Mouse (Mus musculus) liver, embryonic 13.5 days (tissue): Measurements from ENCODE around the gene Zfp800. TPM values are rescaled to one million over a fixed set of nuclear protein-coding genes. Genes with fewer than 3 reads are reported as not detected.

ENCODE experiments used
- ATAC-seq: fragments of 200-750 bp; cut with Nextera tagmentation; 2 replicates; pipeline ENCODE4 v1.8.0; 2017; ENCODE audit warnings: low read depth, mild to moderate bottlenecking, moderate number of reproducible peaks, moderate library complexity
- DNase-seq: peaks from one replicate; pipeline ENCODE4 v3.0.0; 2022
- H3K27ac ChIP-seq: fragments of 300-500 bp; sonication (generic); 2 replicates; pipeline ENCODE4 v1.5.1; 2015; ENCODE audit warnings: moderate library complexity, mild to moderate bottlenecking, inconsistent platforms
- H3K27me3 ChIP-seq: fragments of 300-500 bp; sonication (generic); 2 replicates; pipeline ENCODE4 v1.6.1; 2015; ENCODE audit warnings: mild to moderate bottlenecking, inconsistent platforms
- H3K36me3 ChIP-seq: fragments of 300-500 bp; sonication (generic); 2 replicates; pipeline ENCODE4 v1.6.1; 2015; ENCODE audit warnings: mild to moderate bottlenecking, inconsistent platforms
- H3K4me1 ChIP-seq: fragments of 300-500 bp; sonication (generic); replicated peaks from 2 replicates; pipeline ENCODE4 v1.6.1; 2015; ENCODE audit warnings: inconsistent platforms
- H3K4me2 ChIP-seq: fragments of 300-500 bp; sonication (generic); 2 replicates; pipeline ENCODE4 v1.6.1; 2015; ENCODE audit warnings: inconsistent platforms, mild to moderate bottlenecking, moderate library complexity
- H3K4me3 ChIP-seq: fragments of 300-500 bp; sonication (generic); replicated peaks from 2 replicates; pipeline ENCODE4 v1.5.1; 2015; ENCODE audit warnings: mild to moderate bottlenecking, inconsistent platforms
- H3K9ac ChIP-seq: fragments of 300-500 bp; sonication (generic); 2 replicates; pipeline ENCODE4 v1.6.1; 2015; ENCODE audit warnings: mild to moderate bottlenecking, inconsistent platforms
- H3K9me3 ChIP-seq: fragments of 300-500 bp; sonication (generic); replicated peaks from 2 replicates; pipeline ENCODE4 v1.6.1; 2016; ENCODE audit warnings: inconsistent platforms
- WGBS: fragments of 180-500 bp; shearing (Covaris S2); methylation state at CpG from one replicate; pipeline ENCODE4 v1.1.7; 2015; ENCODE audit not compliant: insufficient replicate concordance; 5-methylcytosine and 5-hydroxymethylcytosine counted together
- polyA plus RNA-seq: library from polyadenylated mRNA; unstranded; fragments of >200 nt; fragmentation: Nextera tagmentation; extraction: Ambion mirVana; gene quantifications from 2 replicates; pipeline ENCODE4 v1.2.1, GENCODE M21; 2015

Gene Zfp800
- polyA plus RNA-seq, 1 experiment from 2014 or later = 33.3 TPM

- no peaks in the 10 kb centered on the region for H3K36me3 ChIP-seq
- no peak overlapping the region for H3K27ac ChIP-seq
- ATAC-seq (no peak), DNase-seq (no peak)
- no peaks in the 10 kb centered on the region for H3K4me1 ChIP-seq
- no peaks in the 10 kb centered on the region for H3K9me3 ChIP-seq
- 36% methylated on average over 2 of the region's 2 CpGs for WGBS
- no peak overlapping the region for H3K9ac ChIP-seq
- H3K27me3 ChIP-seq = no peaks in the 10 kb centered on the region
- no peak overlapping the region for H3K4me3 ChIP-seq
- no peak overlapping the region for H3K4me2 ChIP-seq
Observed at GRCm38 (mm10) chr6:28306702-28307101, 91.1 kb downstream of the Zfp800 start.

GRCm38 (mm10) chr6:28296306-28296705 is 101.5 kb downstream of the Zfp800 start:
- Histone ChIP-seq H3K36me3 (no peaks in the 10 kb centered on the region), H3K9ac (no peak overlapping the region), H3K27me3 (peaks cover 13% of the 10 kb centered on the region; the same call in 1 of the 2 replicates), H3K9me3 (no peaks in the 10 kb centered on the region), H3K4me3 (no peak overlapping the region), H3K27ac (no peak overlapping the region), H3K4me2 (no peak overlapping the region), H3K4me1 (no peaks in the 10 kb centered on the region)
- 22% methylated on average over 8 of the region's 8 CpGs for WGBS
- DNase-seq = no peak
- ATAC-seq = no peak

GRCm38 (mm10) chr6:28295581-28295980 is 102.2 kb downstream of the Zfp800 start:
- no peaks in the 10 kb centered on the region for H3K4me1 ChIP-seq
- no peak for DNase-seq
- peaks cover 13% of the 10 kb centered on the region; the same call in 1 of the 2 replicates for H3K27me3 ChIP-seq
- no peak overlapping the region for H3K27ac ChIP-seq
- H3K9ac ChIP-seq = no peak overlapping the region
- no peaks in the 10 kb centered on the region for H3K9me3 ChIP-seq
- WGBS = 56% methylated on average over 7 of the region's 7 CpGs
- no peaks in the 10 kb centered on the region for H3K36me3 ChIP-seq
- H3K4me2 ChIP-seq = no peak overlapping the region
- no peak for ATAC-seq
- H3K4me3 ChIP-seq = no peak overlapping the region

GRCm38 (mm10) chr6:28292810-28293209 is 105.0 kb downstream of the Zfp800 start:
- Histone ChIP-seq H3K4me3 (no peak overlapping the region), H3K27me3 (peaks cover 13% of the 10 kb centered on the region; the same call in 1 of the 2 replicates), H3K4me2 (no peak overlapping the region), H3K4me1 (no peaks in the 10 kb centered on the region), H3K9ac (no peak overlapping the region), H3K9me3 (no peaks in the 10 kb centered on the region), H3K27ac (no peak overlapping the region), H3K36me3 (no peaks in the 10 kb centered on the region)
- ATAC-seq = no peak
- no peak for DNase-seq
- 65% methylated on average over 6 of the region's 6 CpGs for WGBS

- no peak overlapping the region for H3K9ac ChIP-seq
- no peaks in the 10 kb centered on the region for H3K27me3 ChIP-seq
- no peak overlapping the region for H3K4me2 ChIP-seq
- no peak overlapping the region for H3K4me3 ChIP-seq
- WGBS = 50% methylated on average over 2 of the region's 2 CpGs
- ATAC-seq = no peak
- no peak overlapping the region for H3K27ac ChIP-seq
- H3K4me1 ChIP-seq = no peaks in the 10 kb centered on the region
- H3K36me3 ChIP-seq = no peaks in the 10 kb centered on the region
- DNase-seq = no peak
- no peaks in the 10 kb centered on the region for H3K9me3 ChIP-seq
Observed at GRCm38 (mm10) chr6:28279886-28280285, 117.9 kb downstream of the Zfp800 start.

GRCm38 (mm10) chr6:28262198-28262621 is 135.6 kb downstream of the Zfp800 start:
- H3K4me2 ChIP-seq = peak overlapping the region; percentile 83
- H3K4me1 ChIP-seq = peaks cover 36% of the 10 kb centered on the region
- H3K4me3 ChIP-seq = peak overlapping the region; percentile 86
- under 1% methylated on average over 27 of the region's 29 CpGs for WGBS
- H3K27ac ChIP-seq = peak overlapping the region; percentile 92
- peak overlapping the region; percentile 96 for H3K9ac ChIP-seq
- ATAC-seq = no peak; the same call in 1 of the 2 replicates
- H3K27me3 ChIP-seq = no peaks in the 10 kb centered on the region
- peaks cover 14% of the 10 kb centered on the region for H3K36me3 ChIP-seq
- DNase-seq = no peak
- no peaks in the 10 kb centered on the region for H3K9me3 ChIP-seq

GRCm38 (mm10) chr6:28261307-28262197 is 136.3 kb downstream of the Zfp800 start:
- H3K27ac ChIP-seq = peak overlapping the region; percentile 92
- H3K4me1 ChIP-seq = peaks cover 37% of the 10 kb centered on the region
- no peaks in the 10 kb centered on the region for H3K9me3 ChIP-seq
- H3K4me3 ChIP-seq = peak overlapping the region; percentile 86
- H3K36me3 ChIP-seq = peaks cover 18% of the 10 kb centered on the region
- peak overlapping the region; percentile 83 for H3K4me2 ChIP-seq
- H3K27me3 ChIP-seq = no peaks in the 10 kb centered on the region
- peak overlapping the region; percentile 96 for H3K9ac ChIP-seq
- DNase-seq = peak; percentile 84
- peak; percentile 95 for ATAC-seq
- under 1% methylated on average over 115 of the region's 131 CpGs for WGBS

GRCm38 (mm10) chr6:28260425-28261191 is 137.2 kb downstream of the Zfp800 start:
- 1% methylated on average over 64 of the region's 64 CpGs for whole genome bisulfite sequencing
- peaks cover 25% of the 10 kb centered on the region for H3K36me3 ChIP-seq
- no peaks in the 10 kb centered on the region for H3K27me3 ChIP-seq
- peak; percentile 59 for ATAC-seq
- peak overlapping the region; percentile 83 for H3K4me2 ChIP-seq
- peak overlapping the region; percentile 86 for H3K4me3 ChIP-seq
- H3K9ac ChIP-seq = peak overlapping the region; percentile 96
- peak; percentile 23 for DNase-seq
- peak overlapping the region; percentile 92 for H3K27ac ChIP-seq
- peaks cover 37% of the 10 kb centered on the region for H3K4me1 ChIP-seq
- no peaks in the 10 kb centered on the region for H3K9me3 ChIP-seq

GRCm38 (mm10) chr6:28259750-28260149 is 138.1 kb downstream of the Zfp800 start:
- Histone ChIP-seq H3K9ac (peak overlapping the region; percentile 63), H3K9me3 (no peaks in the 10 kb centered on the region), H3K27me3 (no peaks in the 10 kb centered on the region), H3K4me2 (peak overlapping the region; percentile 67), H3K36me3 (peaks cover 34% of the 10 kb centered on the region), H3K4me1 (peaks cover 37% of the 10 kb centered on the region), H3K4me3 (peak overlapping the region; percentile 51), H3K27ac (no peak overlapping the region; the same call in 1 of the 2 replicates)
- DNase-seq (no peak), ATAC-seq (no peak)
- WGBS = 47% methylated on average over 5 of the region's 5 CpGs

- peaks cover 37% of the 10 kb centered on the region for H3K4me1 ChIP-seq
- H3K9me3 ChIP-seq = no peaks in the 10 kb centered on the region
- no peak overlapping the region for H3K27ac ChIP-seq
- 0 out of 2 replicates have a peak overlapping the region, but pooled peaks have one; percentile 3 for H3K9ac ChIP-seq
- WGBS = 13% methylated on average over 1 of the region's 1 CpGs
- ATAC-seq = no peak
- DNase-seq = no peak
- H3K36me3 ChIP-seq = peaks cover 43% of the 10 kb centered on the region
- H3K4me3 ChIP-seq = peak overlapping the region; percentile 28; the same call in 1 of the 2 replicates
- no peak overlapping the region for H3K4me2 ChIP-seq
- H3K27me3 ChIP-seq = no peaks in the 10 kb centered on the region
Observed at GRCm38 (mm10) chr6:28258440-28258839, 139.4 kb downstream of the Zfp800 start.

GRCm38 (mm10) chr6:28257772-28258171 is 140.0 kb downstream of the Zfp800 start:
- peaks cover 48% of the 10 kb centered on the region for H3K36me3 ChIP-seq
- peaks cover 35% of the 10 kb centered on the region for H3K4me1 ChIP-seq
- H3K9me3 ChIP-seq = no peaks in the 10 kb centered on the region
- H3K4me3 ChIP-seq = no peak overlapping the region
- no peak overlapping the region; the same call in 1 of the 2 replicates for H3K9ac ChIP-seq
- no peak overlapping the region for H3K27ac ChIP-seq
- ATAC-seq (no peak), DNase-seq (no peak)
- no peak overlapping the region for H3K4me2 ChIP-seq
- H3K27me3 ChIP-seq = no peaks in the 10 kb centered on the region
- 16% methylated on average over 1 of the region's 1 CpGs for WGBS
